Mouse (Mus musculus): ENCODE data around the gene Ttc37.

GRCm38 (mm10) chr13:76199943-76200342 is 101.4 kb downstream of the Ttc37 start:
- TF ChIP-seq POLR2A (IDR thresholded peaks at IDR 0.05; ENCODE audit: insufficient read length, low read depth) (no peak), CEBPB (IDR thresholded peaks at IDR 0.05; ENCODE audit: insufficient read depth, poor library complexity, severe bottlenecking) (no peak), MAX (IDR thresholded peaks at IDR 0.05; ENCODE audit: low read depth) (no peak), TCF12 (IDR thresholded peaks at IDR 0.05; ENCODE audit: insufficient read depth, poor library complexity, severe bottlenecking) (no peak), E2F4 (IDR thresholded peaks at IDR 0.05; ENCODE audit: insufficient read depth) (no peak), REST (IDR thresholded peaks at IDR 0.05; ENCODE audit: insufficient read depth, insufficient read length) (no peak), MYOD1 (IDR thresholded peaks at IDR 0.05; ENCODE audit: control insufficient read depth in 1 of 3, insufficient read length in 2 of 3, low read depth in 2 of 3) (no peak), TCF3 (IDR thresholded peaks at IDR 0.05; ENCODE audit: insufficient read length, low read depth) (no peak), POLR2AphosphoS2 (IDR thresholded peaks at IDR 0.05; ENCODE audit: insufficient read length, low read depth) (no peak)
